Mouse (Mus musculus) left cerebral cortex, postnatal 14 days (tissue): Measurements from ENCODE around the gene Sgta. TPM values are rescaled to one million over a fixed set of nuclear protein-coding genes. Genes with fewer than 3 reads are reported as not detected.

ENCODE experiments used
- DNase-seq, 2 experiments: peaks; one replicate each; pipeline ENCODE4 v3.0.0; 2021 to 2022; ENCODE audit warnings: low spot score in 2 of 2, mixed read lengths in 1 of 2
- intact Hi-C: fragments of 180-260 bp; cut with DNase I; formaldehyde crosslinking; loops from one replicate; pipeline ENCODE4 v1.15.1; 2025
- total RNA-seq, 2 experiments: library from RNA; stranded (reverse); gene quantifications; 2 replicates each; pipeline ENCODE4 v1.2.3; 2021

Gene Sgta
- total RNA-seq, 2 experiments from 2014 or later = 178 to 186 TPM

- DNase-seq = no peak
- intact Hi-C loops = no loop called here
Observed at GRCm38 (mm10) chr10:81025047-81025621, 34.8 kb downstream of the Sgta start.

- no peak for DNase-seq
- intact Hi-C loops = no loop called here
Observed at GRCm38 (mm10) chr10:81024346-81024937, 35.5 kb downstream of the Sgta start.

DNA sequence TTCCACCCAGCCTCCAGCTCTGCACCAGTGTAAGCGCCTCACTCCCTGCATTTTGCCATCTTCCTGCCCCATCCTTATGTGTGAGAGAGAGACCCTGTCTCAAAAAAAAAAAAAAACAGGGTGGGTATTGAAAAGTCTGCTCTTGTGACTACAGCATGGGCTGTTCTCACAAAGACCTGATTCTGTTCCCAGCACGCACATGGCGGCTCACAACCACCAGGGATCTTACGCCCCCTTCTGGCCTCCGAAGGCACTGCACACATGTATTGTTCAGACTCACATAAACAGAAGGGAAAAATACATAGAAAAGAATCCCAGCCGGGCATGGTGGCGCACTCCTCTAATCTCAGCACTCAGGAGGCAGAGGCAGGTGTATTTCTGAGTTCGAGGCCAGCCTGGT is 37.2 kb downstream of the Sgta start:
- intact Hi-C loops = no loop called here
- DNase-seq = no peak

GRCm38 (mm10) chr10:81021547-81022110 is 38.4 kb downstream of the Sgta start:
- DNase-seq = peak in 1 of 2 experiments; percentile 61
- intact Hi-C loops = no loop called here

DNA sequence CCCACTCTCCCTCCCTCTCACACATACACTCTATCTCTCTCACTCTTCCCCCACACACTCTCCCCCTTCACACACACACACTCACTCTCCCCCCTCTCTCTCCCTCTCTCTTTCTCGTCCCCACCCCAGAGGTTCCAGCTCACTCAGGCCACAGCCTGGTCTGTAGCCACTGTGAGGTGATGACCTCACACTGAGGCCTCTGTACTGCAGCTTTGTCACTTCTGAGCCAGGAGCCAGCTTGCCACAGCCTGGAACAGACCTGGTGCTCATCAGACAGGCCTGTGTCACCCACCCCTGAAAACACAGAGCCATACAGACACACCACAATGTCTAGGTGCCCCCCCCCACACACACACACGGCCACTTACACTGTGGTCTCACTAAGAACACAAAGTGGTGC is 39.8 kb downstream of the Sgta start:
- no peak for DNase-seq
- intact Hi-C loops = no loop called here

- DNase-seq = no peak
- intact Hi-C loops = no loop called here
Observed at GRCm38 (mm10) chr10:81019687-81020086, 40.3 kb downstream of the Sgta start.

- intact Hi-C loops = no loop called here
- peak; percentile 60 to 79 for DNase-seq
Observed at GRCm38 (mm10) chr10:81018326-81018725, 41.7 kb downstream of the Sgta start.

GRCm38 (mm10) chr10:81016645-81017044 is 43.3 kb downstream of the Sgta start:
- intact Hi-C loops = no loop called here
- peak in 1 of 2 experiments; percentile 71 for DNase-seq

- no peak for DNase-seq
- intact Hi-C loops = no loop called here
Observed at GRCm38 (mm10) chr10:81015666-81016065, 44.3 kb downstream of the Sgta start.

DNA sequence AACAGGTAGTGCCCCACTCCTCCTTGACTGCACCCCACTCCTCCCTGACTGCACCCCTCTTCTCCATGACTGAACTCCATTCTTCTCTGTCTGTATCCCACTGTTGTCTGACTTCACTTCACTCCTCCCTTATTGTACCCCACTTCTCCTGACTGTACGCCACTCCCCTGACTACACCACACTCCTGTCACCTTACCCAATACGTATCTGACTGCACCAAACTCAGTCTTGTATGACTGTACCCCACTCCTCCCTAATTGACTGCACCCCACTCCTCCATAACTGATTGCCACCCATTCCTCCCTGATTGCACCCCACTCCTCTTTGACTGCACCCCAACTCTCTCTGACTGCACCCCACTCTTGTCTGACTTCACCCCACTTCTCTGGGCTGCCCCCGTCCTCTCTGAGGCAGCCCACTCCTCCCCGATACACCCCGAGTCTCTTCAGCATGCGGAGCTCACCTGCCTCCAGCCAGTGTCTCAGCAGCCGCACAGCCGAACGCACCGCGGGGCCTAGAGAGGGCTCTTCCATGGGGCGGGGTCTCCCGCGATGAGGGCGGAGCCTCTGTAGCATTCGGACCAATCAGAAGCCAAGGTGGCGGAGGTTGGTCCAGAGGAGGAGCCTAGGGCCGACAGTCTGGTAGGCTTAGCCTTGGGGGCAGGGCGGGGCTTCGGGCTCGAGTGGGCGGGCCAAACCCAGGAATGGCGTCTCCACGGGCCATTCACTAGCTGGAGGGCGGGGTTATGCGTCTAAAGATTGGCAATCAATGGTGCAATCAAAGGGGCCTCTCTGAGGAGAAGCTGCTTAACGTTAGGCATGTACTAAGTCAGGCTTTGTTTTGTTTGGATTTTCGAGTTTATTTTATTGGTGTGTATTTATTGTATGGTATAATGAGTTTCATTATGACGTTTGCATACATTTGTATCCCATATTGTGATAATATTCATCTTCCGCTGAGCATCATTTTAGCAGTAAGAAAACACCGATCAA is 45.3 kb downstream of the Sgta start, which contains the start of gene Gng7:
Gene Gng7, minus strand, starts transcription at position 553 of the 992 bp plus-strand sequence.
- peak; percentile 97 to 99 for DNase-seq
- intact Hi-C loops = no loop called here

DNA sequence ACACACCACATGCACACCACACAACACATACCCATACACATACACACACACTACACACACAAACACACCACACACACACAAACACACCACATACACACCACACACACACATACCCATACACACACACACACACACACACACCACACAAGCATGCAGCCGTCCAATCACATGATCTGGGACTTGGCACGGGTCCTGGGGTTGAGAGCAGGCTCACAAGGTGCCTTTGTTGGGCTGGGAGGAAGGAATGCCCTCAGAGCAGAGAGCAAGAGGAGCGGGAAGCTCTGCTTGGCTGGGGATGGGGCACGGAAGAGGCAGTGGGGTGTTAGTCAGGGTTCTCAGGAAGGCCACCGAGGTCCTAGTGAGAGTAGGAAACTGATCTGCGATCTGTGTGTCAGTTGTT is 49.1 kb downstream of the Sgta start:
- no peak for DNase-seq
- intact Hi-C loops = no loop called here

- no peak for DNase-seq
- intact Hi-C loops = no loop called here
Observed at GRCm38 (mm10) chr10:81007240-81007639, 52.7 kb downstream of the Sgta start.

DNA sequence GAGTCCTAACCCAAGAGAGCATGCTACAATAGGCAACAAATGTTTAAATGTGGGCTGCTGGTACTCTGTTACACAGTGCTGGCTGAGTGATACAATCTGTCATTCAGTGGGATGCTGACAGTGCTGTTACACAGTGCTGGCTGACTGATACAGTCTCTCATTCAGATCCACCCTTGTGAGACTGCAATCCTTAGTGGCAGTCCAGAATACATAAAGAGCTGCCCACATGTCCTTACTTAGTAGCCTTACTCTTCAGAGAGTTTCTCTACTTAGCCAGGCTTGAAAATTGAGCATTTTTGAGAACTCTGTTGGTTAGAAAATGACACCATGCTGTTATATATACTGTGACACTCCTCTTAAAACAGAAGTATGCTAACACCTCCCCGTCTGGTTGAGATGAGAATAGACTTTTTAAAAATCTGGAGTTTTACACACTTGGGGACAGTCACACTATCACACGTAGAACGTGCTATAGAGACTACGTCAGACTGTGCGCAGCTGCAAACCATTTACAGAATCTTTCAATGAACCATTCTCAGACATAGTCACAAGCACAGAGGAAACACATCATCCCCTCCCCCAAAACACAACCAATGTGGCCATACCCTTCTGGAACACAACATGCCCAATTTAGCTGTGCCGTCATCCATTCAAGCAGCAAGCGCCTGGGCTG is 53.8 kb downstream of the Sgta start:
- DNase-seq = peak; percentile 59 to 88

GRCm38 (mm10) chr10:81001161-81001560 is 58.8 kb downstream of the Sgta start:
- intact Hi-C loops = no loop called here
- DNase-seq = peak; percentile 70 to 76

More for the DNA sequence above, 53.8 kb downstream of the Sgta start:
- intact Hi-C loops = no loop called here

DNA sequence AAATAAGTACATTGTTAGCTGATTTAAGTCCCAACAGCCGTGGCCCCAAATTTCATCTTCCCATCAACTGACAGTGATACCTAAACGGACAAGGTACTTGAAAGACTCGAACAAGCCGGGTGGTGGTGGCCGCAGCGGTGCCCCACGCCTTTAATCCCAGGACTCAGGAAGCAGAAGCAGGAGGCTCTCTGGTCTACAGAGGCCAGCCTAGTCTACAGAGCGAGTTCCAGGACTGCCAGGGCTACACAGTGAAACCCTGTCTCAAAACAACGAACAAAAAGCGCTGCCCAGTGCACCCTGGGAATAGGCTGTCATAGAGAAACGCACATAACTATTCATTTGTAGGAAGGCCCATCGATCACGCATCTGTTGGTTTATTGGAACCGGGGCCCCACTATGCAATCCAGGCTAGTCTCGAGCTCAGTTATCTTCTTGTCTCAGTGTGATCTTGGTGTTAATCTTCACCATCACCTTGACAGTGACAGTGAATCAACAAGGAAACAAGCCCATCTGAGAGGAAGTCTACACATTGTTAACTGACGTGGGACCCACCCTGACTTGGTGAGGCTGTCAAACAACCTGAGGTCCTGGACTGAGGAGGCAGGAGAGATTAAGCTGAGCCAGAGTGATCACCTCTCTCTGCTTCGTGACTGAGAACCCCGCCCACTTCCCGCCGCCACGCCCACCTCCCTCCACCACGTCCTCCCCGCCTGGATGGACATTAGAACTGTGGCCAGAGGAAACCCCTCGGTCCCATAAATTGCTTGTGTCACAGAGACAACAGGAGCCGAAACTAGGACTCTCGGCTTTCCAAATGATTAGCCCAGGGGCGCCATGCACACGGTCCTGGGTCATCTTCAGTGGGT is 59.6 kb downstream of the Sgta start:
- no peak for DNase-seq
- intact Hi-C loops = no loop called here

DNA sequence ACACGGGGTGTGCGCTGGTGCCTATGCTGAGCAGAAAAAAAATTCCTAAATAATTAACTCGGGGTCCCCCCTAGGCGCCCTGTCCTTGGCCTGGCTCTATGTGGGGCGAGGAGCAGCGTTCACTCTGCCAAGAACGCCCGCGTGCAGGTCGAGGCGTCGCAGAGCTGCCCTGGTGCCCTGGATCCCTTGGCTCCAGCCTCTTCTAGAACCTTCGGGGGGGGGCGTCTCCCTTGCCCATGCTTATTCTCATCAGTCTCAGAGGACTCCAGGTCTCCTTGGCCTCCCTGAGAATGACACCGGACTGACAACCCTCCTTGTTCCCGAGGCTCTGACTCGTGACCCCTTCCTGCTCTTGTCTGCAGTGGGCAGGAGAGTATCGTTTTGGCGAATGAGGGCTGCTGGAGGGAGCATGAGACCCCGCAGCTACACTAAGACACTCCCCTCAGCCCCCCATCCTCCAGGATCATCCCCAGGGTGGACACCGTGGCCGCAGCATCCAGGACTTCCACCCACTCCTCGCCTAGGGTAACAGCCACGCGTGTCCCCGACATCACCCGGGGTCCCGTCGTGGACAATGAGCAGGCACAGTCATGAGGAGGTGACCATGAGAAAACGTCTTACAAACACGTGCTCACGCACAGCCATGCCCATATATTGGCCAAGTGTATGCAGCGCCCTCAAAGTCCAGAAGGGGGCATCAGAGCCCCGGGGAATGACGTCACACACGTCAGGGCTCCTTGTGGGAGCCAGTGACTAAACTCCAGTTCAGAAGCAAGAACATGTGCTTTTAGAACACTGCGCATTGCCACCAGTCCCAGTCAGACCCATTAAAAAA is 60.4 kb downstream of the Sgta start:
- peak; percentile 89 to 95 for DNase-seq
- intact Hi-C loops = loop anchor here (2.0 to 5.0 kb wide), 5 partner anchors 41 to 252 kb away; no protein-coding TSS in a partner anchor

DNA sequence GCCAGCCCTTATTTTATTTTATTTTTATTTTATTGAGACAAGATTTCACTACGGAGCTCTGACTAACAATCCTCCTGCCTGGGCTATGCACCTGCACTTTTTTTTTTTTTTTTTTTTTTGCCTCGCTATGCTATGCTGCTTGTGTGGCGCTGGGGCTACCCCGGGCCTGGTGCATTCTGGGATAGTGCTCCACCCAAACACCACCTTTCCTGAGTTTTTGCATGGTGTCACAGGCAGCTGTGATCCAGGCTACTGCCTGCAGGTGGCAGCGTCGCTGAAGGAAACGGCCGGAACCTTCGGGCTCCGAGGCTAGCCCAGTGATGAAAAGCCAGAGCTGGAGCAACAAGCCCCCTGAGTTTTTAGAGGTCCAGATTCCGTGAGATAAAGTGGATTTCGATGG is 61.2 kb downstream of the Sgta start:
- peak in 1 of 2 experiments; percentile 74 for DNase-seq
- intact Hi-C loops = loop anchor here (2.0 to 5.0 kb wide), 5 partner anchors 42 to 251 kb away; no protein-coding TSS in a partner anchor
